Mouse (Mus musculus) frontal cortex, adult 2 months (tissue): ENCODE measurements around the gene Zfp597. TPM values are rescaled to one million over a fixed set of nuclear protein-coding genes. Genes with fewer than 3 reads are reported as not detected.

Experiments
- DNase-seq, 2 experiments: peaks; one replicate each; pipeline ENCODE4 v3.0.0; 2022; ENCODE audit warnings: low spot score in 1 of 2; ENCODE audit errors: extremely low spot score in 1 of 2
- polyA plus RNA-seq: library from polyadenylated mRNA; depleted of rRNA; stranded (reverse); fragments of >200 nt; gene quantifications from 2 replicates; pipeline ENCODE4 v1.2.3, GENCODE M21; 2012; rRNA removed

The Zfp597 gene
- polyA plus RNA-seq = 10.4 and 11.4 TPM in 2 replicates

GRCm38 (mm10) chr16:3884201-3885064 lies at the start of gene Zfp597, which contains the start of gene Gm20695:
Gene Zfp597, minus strand, starts transcription at chr16:3884561.
Gene Gm20695, plus strand, starts transcription at chr16:3884648.
- peak; percentile 82 to 94 for DNase-seq

- DNase-seq = no peak
Observed at GRCm38 (mm10) chr16:3934091-3934490, 49.7 kb upstream of the Zfp597 start.

- peak in 1 of 2 experiments; percentile 12 for DNase-seq
Observed at GRCm38 (mm10) chr16:3933536-3933935, 49.2 kb upstream of the Zfp597 start.

- DNase-seq = no peak
Observed at GRCm38 (mm10) chr16:3929151-3929550, 44.8 kb upstream of the Zfp597 start.

- DNase-seq = no peak
Observed at GRCm38 (mm10) chr16:3928582-3928981, 44.2 kb upstream of the Zfp597 start.

GRCm38 (mm10) chr16:3923966-3924365 lies 39.6 kb upstream of the Zfp597 start:
- no peak for DNase-seq

GRCm38 (mm10) chr16:3923515-3923914 lies 39.2 kb upstream of the Zfp597 start:
- DNase-seq = no peak

GRCm38 (mm10) chr16:3920756-3921155 lies 36.4 kb upstream of the Zfp597 start:
- no peak for DNase-seq

GRCm38 (mm10) chr16:3909118-3909517 lies 24.8 kb upstream of the Zfp597 start:
- peak in 1 of 2 experiments; percentile 16 for DNase-seq

GRCm38 (mm10) chr16:3908537-3909111 lies 24.3 kb upstream of the Zfp597 start, which contains the start of the genes 1700037C18Rik and Cluap1:
Gene 1700037C18Rik, minus strand, starts transcription at chr16:3908689.
Gene Cluap1, plus strand, starts transcription at chr16:3908801.
- peak; percentile 90 to 95 for DNase-seq

DNA sequence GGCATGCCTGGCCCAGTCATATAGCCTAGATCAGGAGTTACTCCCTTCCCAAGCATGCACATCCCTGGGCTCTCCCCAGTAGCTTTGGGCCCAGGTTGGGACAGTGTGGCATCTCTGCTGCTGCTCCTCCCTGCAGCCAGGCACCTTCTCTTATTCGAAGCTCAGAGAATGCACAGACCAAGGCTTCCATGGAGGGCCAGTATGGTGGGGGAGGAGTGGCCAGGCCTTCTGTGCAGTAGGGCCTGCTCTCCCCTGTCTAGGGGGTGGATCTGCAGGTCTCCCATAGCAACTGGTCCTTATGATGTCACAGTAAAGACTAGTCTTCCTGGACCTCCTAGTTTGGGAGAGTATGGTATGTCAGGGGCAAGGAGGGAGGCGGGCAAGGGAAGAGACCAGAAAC lies 23.1 kb upstream of the Zfp597 start:
- DNase-seq = no peak

DNA sequence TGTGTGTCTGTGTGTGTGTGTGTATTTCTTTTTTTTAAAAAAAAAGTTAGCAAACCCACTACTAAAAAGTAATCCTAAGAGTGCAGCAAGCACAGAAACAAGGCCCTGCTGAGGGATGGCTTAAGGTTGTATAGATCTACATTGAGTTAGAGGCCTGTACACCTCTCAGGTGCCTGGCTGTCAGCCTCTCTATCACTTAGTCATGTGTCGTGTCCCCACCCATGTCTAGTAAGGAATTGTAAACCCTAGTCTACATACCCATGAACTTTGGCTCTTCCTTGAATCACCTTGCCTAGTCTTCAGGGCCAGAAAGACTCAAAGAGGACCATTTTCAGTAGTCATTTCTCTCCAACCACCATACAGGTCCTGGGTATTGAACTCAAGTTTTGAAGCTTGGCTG lies 12.2 kb upstream of the Zfp597 start:
- DNase-seq = no peak

GRCm38 (mm10) chr16:3896046-3896445 lies 11.7 kb upstream of the Zfp597 start:
- no peak for DNase-seq

DNA sequence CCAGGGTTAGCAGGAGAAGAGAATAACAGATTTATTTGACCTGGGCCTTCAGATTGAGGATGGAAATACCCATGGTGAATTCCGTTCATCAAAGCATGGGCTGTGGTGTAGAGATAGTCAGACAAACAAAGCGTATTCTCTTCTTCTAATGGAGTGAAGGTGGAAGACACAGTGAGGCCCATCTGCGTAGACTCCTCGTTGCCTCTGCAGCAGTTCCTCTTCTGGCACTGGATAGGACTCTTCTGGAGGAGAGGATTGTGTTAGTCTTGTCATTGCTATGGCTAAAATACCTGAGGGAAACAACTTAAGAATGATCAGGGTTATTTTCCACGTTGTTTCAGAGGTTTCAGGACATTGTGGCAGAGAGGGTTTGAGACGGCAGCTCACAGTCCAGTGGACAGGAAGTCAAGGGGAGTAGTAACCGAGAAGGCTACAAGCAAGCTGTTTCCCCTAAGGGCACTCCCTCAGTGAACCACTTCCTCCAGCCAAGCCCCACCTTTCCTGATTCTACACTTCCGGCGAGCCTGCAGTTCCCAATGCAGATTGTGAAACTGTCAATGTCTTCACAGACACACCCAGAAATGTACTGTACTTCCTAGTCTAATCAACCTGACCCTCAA lies 10.9 kb upstream of the Zfp597 start:
- no peak for DNase-seq

- no peak for DNase-seq
Observed at GRCm38 (mm10) chr16:3893739-3894138, 9.4 kb upstream of the Zfp597 start.

GRCm38 (mm10) chr16:3891621-3892295 lies 7.4 kb upstream of the Zfp597 start:
- peak in 1 of 2 experiments; percentile 39 for DNase-seq

DNA sequence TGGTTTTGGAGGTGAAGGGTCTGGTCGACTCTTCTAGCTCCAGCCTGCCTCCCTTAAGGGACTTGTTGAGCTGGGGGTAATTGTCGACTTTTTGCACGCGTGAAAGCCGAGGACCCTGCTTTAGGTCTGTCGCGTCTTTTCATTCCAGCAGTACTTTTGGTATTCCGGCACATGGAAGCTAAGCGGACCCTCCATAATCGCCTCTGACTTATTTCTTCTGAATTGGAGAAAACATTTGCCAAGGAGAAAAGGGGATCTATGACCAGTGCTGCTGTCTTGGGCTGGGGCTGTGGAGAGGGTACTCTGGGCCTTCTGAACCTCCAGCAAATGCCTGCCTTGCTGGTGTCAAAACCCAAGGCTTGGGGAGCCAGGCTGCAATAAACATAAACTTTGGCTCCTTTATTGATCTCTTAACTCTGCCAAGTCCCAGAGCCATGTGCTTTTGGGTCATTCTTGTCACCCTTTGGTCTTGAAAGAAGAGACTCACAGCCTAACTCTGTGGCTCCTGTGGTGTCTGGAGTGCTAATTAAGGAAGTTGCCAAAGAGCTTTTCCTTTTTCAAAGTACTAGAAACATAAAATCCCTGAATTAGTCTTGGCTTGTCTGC lies 807 bp upstream of the Zfp597 start:
- DNase-seq = peak in 1 of 2 experiments; percentile 25

- no peak for DNase-seq
Observed at GRCm38 (mm10) chr16:3876346-3876745, 8.0 kb downstream of the Zfp597 start.

- DNase-seq = peak; percentile 80 to 89
Observed at GRCm38 (mm10) chr16:3872216-3873047, 11.9 kb downstream of the Zfp597 start, which contains the start of gene Naa60. Gene Naa60, plus strand, starts transcription at chr16:3872375.
